Mouse (Mus musculus): ENCODE data around the gene Naa25. TPM values are rescaled to one million over a fixed set of nuclear protein-coding genes. Genes with fewer than 3 reads are reported as not detected.

Gene Naa25
- polyA plus RNA-seq, 1 experiment = 14.0 TPM

- TF ChIP-seq POLR2A (IDR thresholded peaks at IDR 0.05; ENCODE audit: borderline replicate concordance, low read depth, low read length) (no peak), CTCF (IDR thresholded peaks at IDR 0.05; ENCODE audit: low read depth, low read length) (no peak)
- Histone ChIP-seq H3K4me3 (ENCODE audit: insufficient read depth, low read length) (peak overlapping the region; percentile 94), H3K4me1 (ENCODE audit: control insufficient read depth, insufficient read depth, low read length) (peaks cover 30% of the 10 kb centered on the region), H3K27ac (ENCODE audit: insufficient read depth, low read depth, low read length) (peak overlapping the region; percentile 95)
Observed at GRCm38 (mm10) chr5:121451203-121451602, 53.5 kb downstream of the Naa25 start.

- H3K4me1 ChIP-seq (ENCODE audit: control insufficient read depth, insufficient read depth, low read length) = peaks cover 30% of the 10 kb centered on the region
- peak within 1 kb of the TSS; percentile 97 for H3K27ac ChIP-seq (ENCODE audit: insufficient read depth, low read depth, low read length)
- peak within 1 kb of the TSS; percentile 94 for H3K4me3 ChIP-seq (ENCODE audit: insufficient read depth, low read length)
- TF ChIP-seq CTCF (IDR thresholded peaks at IDR 0.05; ENCODE audit: low read depth, low read length) (no peak), POLR2A (IDR thresholded peaks at IDR 0.05; ENCODE audit: borderline replicate concordance, low read depth, low read length) (no peak)
Observed at GRCm38 (mm10) chr5:121451644-121452025, 53.9 kb downstream of the Naa25 start, which contains the start of gene Tmem116. Tmem116 (plus strand) TSS chr5:121451893.

GRCm38 (mm10) chr5:121452026-121452869 lies 54.5 kb downstream of the Naa25 start, which contains the start of gene Erp29:
Erp29 (minus strand) TSS chr5:121452506.
- Histone ChIP-seq H3K4me1 (ENCODE audit: control insufficient read depth, insufficient read depth, low read length) (peaks cover 30% of the 10 kb centered on the region), H3K4me3 (ENCODE audit: insufficient read depth, low read length) (peak within 1 kb of the TSS; percentile 94), H3K27ac (ENCODE audit: insufficient read depth, low read depth, low read length) (peak within 1 kb of the TSS; percentile 97)
- no peak; the same call in 1 of the 2 replicates for TF ChIP-seq POLR2A (IDR thresholded peaks at IDR 0.05; ENCODE audit: borderline replicate concordance, low read depth, low read length)
- TF ChIP-seq CTCF (IDR thresholded peaks at IDR 0.05; ENCODE audit: low read depth, low read length) = no peak

- peak overlapping the region; percentile 97 for H3K27ac ChIP-seq (ENCODE audit: insufficient read depth, low read depth, low read length)
- H3K4me1 ChIP-seq (ENCODE audit: control insufficient read depth, insufficient read depth, low read length) = peaks cover 30% of the 10 kb centered on the region
- H3K4me3 ChIP-seq (ENCODE audit: insufficient read depth, low read length) = peak overlapping the region; percentile 93
- no peak for TF ChIP-seq CTCF (IDR thresholded peaks at IDR 0.05; ENCODE audit: low read depth, low read length)
Observed at GRCm38 (mm10) chr5:121452906-121453305, 55.2 kb downstream of the Naa25 start.

- H3K4me3 ChIP-seq (ENCODE audit: insufficient read depth, low read length) = peak overlapping the region; percentile 93
- peak overlapping the region; percentile 97 for H3K27ac ChIP-seq (ENCODE audit: insufficient read depth, low read depth, low read length)
- peaks cover 30% of the 10 kb centered on the region for H3K4me1 ChIP-seq (ENCODE audit: control insufficient read depth, insufficient read depth, low read length)
- TF ChIP-seq CTCF (IDR thresholded peaks at IDR 0.05; ENCODE audit: low read depth, low read length) (no peak), POLR2A (IDR thresholded peaks at IDR 0.05; ENCODE audit: borderline replicate concordance, low read depth, low read length) (no peak)
Observed at GRCm38 (mm10) chr5:121453743-121454502, 56.2 kb downstream of the Naa25 start.

- no peak for TF ChIP-seq POLR2A (IDR thresholded peaks at IDR 0.05; ENCODE audit: borderline replicate concordance, low read depth, low read length)
- TF ChIP-seq CTCF (IDR thresholded peaks at IDR 0.05; ENCODE audit: low read depth, low read length) = no peak
- Histone ChIP-seq H3K27ac (ENCODE audit: insufficient read depth, low read depth, low read length) (peak overlapping the region; percentile 97), H3K4me1 (ENCODE audit: control insufficient read depth, insufficient read depth, low read length) (peaks cover 24% of the 10 kb centered on the region), H3K4me3 (ENCODE audit: insufficient read depth, low read length) (no peak overlapping the region)
Observed at GRCm38 (mm10) chr5:121454503-121454782, 56.7 kb downstream of the Naa25 start.

GRCm38 (mm10) chr5:121455510-121456265 lies 58.0 kb downstream of the Naa25 start:
- Histone ChIP-seq H3K4me1 (ENCODE audit: control insufficient read depth, insufficient read depth, low read length) (peaks cover 16% of the 10 kb centered on the region), H3K27ac (ENCODE audit: insufficient read depth, low read depth, low read length) (no peak overlapping the region), H3K4me3 (ENCODE audit: insufficient read depth, low read length) (no peak overlapping the region)
- no peak for TF ChIP-seq POLR2A (IDR thresholded peaks at IDR 0.05; ENCODE audit: borderline replicate concordance, low read depth, low read length)
- no peak for TF ChIP-seq CTCF (IDR thresholded peaks at IDR 0.05; ENCODE audit: low read depth, low read length)

GRCm38 (mm10) chr5:121461339-121462170 lies 63.8 kb downstream of the Naa25 start:
- H3K27ac ChIP-seq (ENCODE audit: insufficient read depth, low read depth, low read length) = no peak overlapping the region
- TF ChIP-seq POLR2A (IDR thresholded peaks at IDR 0.05; ENCODE audit: borderline replicate concordance, low read depth, low read length) = no peak
- TF ChIP-seq CTCF (IDR thresholded peaks at IDR 0.05; ENCODE audit: low read depth, low read length) = no peak
- H3K4me3 ChIP-seq (ENCODE audit: insufficient read depth, low read length) = no peak overlapping the region
- H3K4me1 ChIP-seq (ENCODE audit: control insufficient read depth, insufficient read depth, low read length) = peaks cover 12% of the 10 kb centered on the region

GRCm38 (mm10) chr5:121462171-121462502 lies 64.4 kb downstream of the Naa25 start:
- no peak overlapping the region for H3K4me3 ChIP-seq (ENCODE audit: insufficient read depth, low read length)
- no peak overlapping the region for H3K27ac ChIP-seq (ENCODE audit: insufficient read depth, low read depth, low read length)
- peaks cover 12% of the 10 kb centered on the region for H3K4me1 ChIP-seq (ENCODE audit: control insufficient read depth, insufficient read depth, low read length)
- TF ChIP-seq POLR2A (IDR thresholded peaks at IDR 0.05; ENCODE audit: borderline replicate concordance, low read depth, low read length) (no peak), CTCF (IDR thresholded peaks at IDR 0.05; ENCODE audit: low read depth, low read length) (no peak)
